Mouse (Mus musculus): ENCODE data around the gene Sod2.
"Not testable (repeated sequence)": the region's sequence is repeated elsewhere in the genome, so short reads cannot be mapped to it uniquely, and the experiment has no call there.

GRCm38 (mm10) chr17:13052124-13052813 lies 45.6 kb downstream of the Sod2 start, which contains the start of gene Gpr31b:
- not testable (repeated sequence) for TF ChIP-seq CTCF (IDR thresholded peaks at IDR 0.05); EP300 (IDR thresholded peaks at IDR 0.05; ENCODE audit: insufficient read depth, low read depth, low read length); POLR2A (IDR thresholded peaks at IDR 0.05; ENCODE audit: insufficient read depth, low read depth, low read length)
